Mouse (Mus musculus): ENCODE data around the gene Dhx37.

DNA sequence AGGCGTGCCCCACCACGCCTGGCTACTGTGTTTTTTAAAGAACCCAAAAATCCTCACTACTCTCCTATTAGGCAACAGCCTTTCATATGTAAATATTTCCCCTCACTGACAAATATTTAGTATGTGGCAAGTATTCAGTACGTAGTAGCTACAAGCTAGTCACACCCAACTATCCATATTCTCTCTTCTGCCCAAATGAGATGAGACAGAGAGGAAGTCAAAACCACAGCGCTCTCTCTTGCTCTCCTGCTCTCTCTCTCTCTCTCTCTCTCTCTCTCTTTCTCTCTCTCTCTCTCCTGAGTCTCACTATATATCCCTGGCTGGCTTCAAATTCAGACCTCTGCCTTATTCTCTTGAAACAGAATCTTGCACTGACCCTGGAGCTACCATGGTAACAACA is 10.6 kb upstream of the Dhx37 start:
- TF ChIP-seq CTCF (IDR thresholded peaks at IDR 0.05; ENCODE audit: low read depth) (no peak), EP300 (IDR thresholded peaks at IDR 0.05; ENCODE audit: low read depth) (no peak)

Data from liver, postnatal 0 days (tissue).